24 mouse cellular contexts compared by ENCODE assay signal in the genomic region with DNA sequence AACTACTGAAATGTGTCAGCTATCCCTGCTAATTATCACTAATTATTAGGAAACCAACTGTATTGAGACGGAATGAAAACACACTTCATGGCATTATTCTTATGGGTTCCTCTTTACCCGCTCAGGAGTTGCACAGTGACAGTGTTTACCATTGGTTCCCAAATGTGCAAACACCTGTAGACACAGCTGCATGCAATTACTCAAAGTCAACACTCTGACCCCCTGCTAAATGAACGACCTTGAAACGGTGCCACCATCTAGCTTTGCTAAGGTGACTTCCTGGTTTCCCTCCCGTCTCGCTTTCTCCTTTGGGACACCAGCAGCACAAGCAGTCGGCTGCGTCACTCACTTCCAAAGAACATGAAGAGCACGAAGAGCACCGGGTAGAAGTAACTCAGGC. TPM values are rescaled to one million over a fixed set of nuclear protein-coding genes. Genes with fewer than 3 reads are reported as not detected.
DNase-seq lines count a peak whose midpoint lies in the region; ATAC-seq lines count a peak whose summit lies in the region.
"Had no signal": no experiment of that assay in that cellular context is flagged by ENCODE, and none has a peak within 500 bp of the region (broad histone marks: within the 10 kb centered on the region; RNA-seq: fewer than 3 reads in every experiment).

No protein-coding gene starts in this region.

- no peak overlapping the region for H3K4me3 ChIP-seq in stomach, embryonic 15.5 days (replicated peaks)
- H3K4me3 ChIP-seq: forebrain, embryonic 10.5 days; forebrain, embryonic 13.5 days; heart, embryonic 12.5 days; heart, embryonic 15.5 days had no signal

- H3K27me3 ChIP-seq in stomach, embryonic 15.5 days (replicated peaks) = no peaks in the 10 kb centered on the region
- H3K27me3 ChIP-seq: forebrain, embryonic 13.5 days; heart, embryonic 12.5 days; heart, embryonic 15.5 days had no signal

- no peaks in the 10 kb centered on the region for H3K4me1 ChIP-seq in stomach, embryonic 15.5 days
- H3K4me1 ChIP-seq: forebrain, embryonic 10.5 days; forebrain, embryonic 13.5 days; heart, embryonic 12.5 days; heart, embryonic 15.5 days had no signal

- peak; percentile 65; the same call in 1 of the 2 replicates for ATAC-seq in stomach, embryonic 15.5 days (ENCODE audit: insufficient read depth, low FRiP score, low read depth)
- ATAC-seq: forebrain, embryonic 13.5 days; forebrain, embryonic 16.5 days; hindbrain, postnatal 0 days had no signal

- peak; percentile 60 for DNase-seq in A20 (ENCODE audit: low read depth, low spot score)
- peak; percentile 19 for DNase-seq in ZHBTc4 (ENCODE audit: low read depth, low spot score)
- DNase-seq in gastrocnemius, postnatal 4 days (ENCODE audit: low spot score in 2 of 2) = no peak
- DNase-seq in layer of hippocampus, adult 11-12 months (ENCODE audit: low spot score) = no peak
- no peak for DNase-seq in right cerebral cortex, postnatal 4 days
- DNase-seq: adrenal gland, postnatal 10 days; adrenal gland, postnatal 36 days; cerebellum, adult 18-20 months; cerebellum, adult 9-10 months; cerebellum, postnatal 14 days; gastrocnemius, postnatal 10 days; gastrocnemius, postnatal 36 days; heart, adult 18-20 months; heart, postnatal 10 days; heart, postnatal 4 days had no signal

- no peak overlapping the region for H3K4me2 ChIP-seq in stomach, embryonic 15.5 days
- H3K4me2 ChIP-seq: forebrain, embryonic 13.5 days; heart, embryonic 12.5 days; heart, embryonic 15.5 days; hindbrain, embryonic 14.5 days had no signal

- H3K27ac ChIP-seq in stomach, embryonic 15.5 days = no peak overlapping the region
- H3K27ac ChIP-seq: forebrain, embryonic 10.5 days; forebrain, embryonic 13.5 days; heart, embryonic 15.5 days; hindbrain, embryonic 14.5 days; hindbrain, postnatal 0 days had no signal

- H3K36me3 ChIP-seq in stomach, embryonic 15.5 days = peaks cover 15% of the 10 kb centered on the region

- no peaks in the 10 kb centered on the region for H3K9me3 ChIP-seq in stomach, embryonic 15.5 days
- H3K9me3 ChIP-seq: forebrain, embryonic 10.5 days; forebrain, embryonic 13.5 days; heart, embryonic 12.5 days; heart, embryonic 15.5 days had no signal

- H3K9ac ChIP-seq in stomach, embryonic 15.5 days = no peak overlapping the region
- H3K9ac ChIP-seq: forebrain, embryonic 13.5 days; heart, embryonic 12.5 days; heart, embryonic 15.5 days; hindbrain, embryonic 14.5 days had no signal

- WGBS in stomach, embryonic 15.5 days = 58% methylated on average over 10 of the region's 10 CpGs

RNA-seq across cellular contexts. Expression of gene Axdnd1, which starts 11.5 kb away (rescaled TPM):
- polyA plus RNA-seq in stomach, embryonic 15.5 days (2015; fragmentation: Nextera tagmentation; extraction: Ambion mirVana) = 0.18 TPM in 1 of 2 replicates, not detected in the other
- total RNA-seq in gastrocnemius, postnatal 4 days (2021) = under 1 TPM; 0.21 to 0.61 TPM
- total RNA-seq: gastrocnemius, adult 18-20 months; heart, adult 18-20 months had no signal
- polyA plus RNA-seq: forebrain, embryonic 16.5 days had no signal

RNA-seq across cellular contexts. Expression of gene Soat1, which starts 41.6 kb away (rescaled TPM):
- polyA plus RNA-seq in stomach, embryonic 15.5 days (2015; fragmentation: Nextera tagmentation; extraction: Ambion mirVana) = 51.5 and 52.8 TPM in 2 replicates
- 10 to 100 TPM; 22.3 to 24.3 TPM for total RNA-seq in gastrocnemius, postnatal 4 days (2021)

Comparison
In these comparisons a context has a peak if more than half of its experiments do, and no peak if none do; other contexts are left out.
1. DNase-seq: peak in A20 (single experiment) and ZHBTc4 (single experiment); none in gastrocnemius, postnatal 4 days (0 of 2), layer of hippocampus, adult 11-12 months (single experiment) and right cerebral cortex, postnatal 4 days (single experiment).